Mouse (Mus musculus) kidney, postnatal 10 days (tissue): ENCODE results near the gene Cd37.

ENCODE experiments used
- DNase-seq: peaks from one replicate; pipeline ENCODE4 v3.0.0; 2021; ENCODE audit warnings: mixed read lengths

The Cd37 gene

DNA sequence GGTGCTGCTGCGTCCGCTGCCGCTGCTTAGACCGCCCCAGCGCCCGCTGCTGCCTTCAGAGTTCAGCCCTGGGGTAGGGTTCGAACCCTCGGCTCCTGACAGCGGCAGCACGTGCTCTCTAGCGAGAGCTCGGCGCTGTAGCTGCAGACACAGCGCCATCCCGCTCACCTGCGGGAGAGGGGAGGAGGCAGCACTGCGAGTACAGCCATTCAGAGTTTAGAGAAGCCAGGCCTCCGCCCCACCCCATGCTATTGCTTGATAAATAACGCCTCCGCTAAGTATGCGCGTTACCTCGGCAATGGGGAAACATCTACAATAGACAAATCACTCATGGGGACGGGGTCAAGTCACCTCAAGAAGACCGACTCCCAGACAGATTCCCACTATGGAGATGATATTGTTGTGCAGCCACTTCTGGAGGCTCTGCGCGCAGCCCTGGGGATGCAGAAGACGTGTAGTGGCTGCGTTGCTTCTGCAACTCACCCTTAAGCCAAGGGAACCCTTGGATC is 4.5 kb downstream of the Cd37 start:
- DNase-seq, result no peak

DNA sequence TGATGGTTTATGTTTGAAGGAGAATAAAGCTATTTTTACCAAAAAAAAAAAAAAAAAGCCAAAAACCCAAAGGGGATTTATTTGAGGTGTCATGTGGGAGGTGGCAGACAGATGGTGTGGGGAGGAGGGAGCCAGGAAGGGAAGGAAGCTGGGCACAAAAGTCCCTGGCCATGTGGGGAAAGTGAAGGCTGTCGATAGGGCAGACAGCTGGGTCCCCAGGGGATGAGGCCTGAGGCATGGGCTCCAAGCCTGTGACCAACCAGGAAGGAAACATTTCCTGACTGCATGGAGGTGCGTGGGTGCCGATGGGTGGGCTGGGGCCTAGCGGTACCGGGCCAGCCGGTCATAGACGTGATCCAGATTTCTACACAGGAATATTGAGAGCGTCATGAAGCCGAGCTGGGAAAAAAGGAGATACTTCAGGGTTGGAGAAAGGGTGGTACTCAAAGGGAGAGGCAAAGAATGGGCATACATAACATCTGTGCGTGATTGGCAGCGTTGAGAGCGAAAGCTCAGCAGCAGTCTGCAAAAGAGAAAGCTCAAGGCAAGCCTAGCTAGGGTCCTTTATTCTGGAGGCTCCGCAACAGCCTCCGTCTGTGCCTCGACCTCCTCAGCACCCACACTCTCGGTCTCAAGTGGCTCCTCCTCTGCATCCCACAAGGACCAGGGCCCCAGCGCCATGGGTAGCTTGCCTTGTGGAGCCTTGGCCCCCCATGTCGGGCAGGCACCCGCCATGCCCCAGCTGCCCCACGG is 5.2 kb downstream of the Cd37 start:
- DNase-seq, result peak; percentile 39

DNA sequence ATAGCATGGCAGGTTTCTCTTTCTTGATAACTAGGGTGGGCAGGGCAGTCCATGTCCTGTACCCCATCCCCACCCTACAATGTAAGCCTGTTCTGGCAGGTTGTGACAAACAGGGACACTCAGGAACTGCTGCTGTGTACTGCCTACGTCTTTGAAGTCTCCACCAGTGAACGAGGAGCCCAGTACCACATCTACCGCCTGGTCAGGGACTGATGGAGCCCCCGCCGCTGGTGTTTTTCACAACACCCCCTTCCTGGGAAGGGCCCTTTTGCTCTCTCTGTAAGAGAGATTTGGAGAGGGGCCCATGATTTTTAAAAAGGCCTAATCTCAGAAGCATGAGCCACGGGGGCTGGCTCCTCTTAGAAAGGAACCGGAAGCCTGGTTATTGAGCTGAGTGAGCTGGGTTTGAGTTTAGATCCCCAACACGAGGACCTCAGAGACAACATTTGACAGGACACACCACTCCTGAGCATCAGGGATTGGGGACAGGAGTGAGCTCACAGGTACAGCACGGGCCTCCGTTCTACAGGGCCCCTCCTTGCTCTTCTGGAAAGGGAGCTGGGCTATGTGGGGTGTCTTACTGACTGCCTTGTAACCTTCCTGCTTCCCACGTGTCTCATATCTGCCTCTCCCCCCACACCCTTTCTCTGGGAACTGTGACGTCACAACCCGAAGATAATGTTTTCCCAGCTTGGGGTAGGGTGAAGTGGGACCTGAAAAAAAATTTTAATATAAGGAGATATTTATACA is 6.0 kb downstream of the Cd37 start:
- DNase-seq, result no peak

DNA sequence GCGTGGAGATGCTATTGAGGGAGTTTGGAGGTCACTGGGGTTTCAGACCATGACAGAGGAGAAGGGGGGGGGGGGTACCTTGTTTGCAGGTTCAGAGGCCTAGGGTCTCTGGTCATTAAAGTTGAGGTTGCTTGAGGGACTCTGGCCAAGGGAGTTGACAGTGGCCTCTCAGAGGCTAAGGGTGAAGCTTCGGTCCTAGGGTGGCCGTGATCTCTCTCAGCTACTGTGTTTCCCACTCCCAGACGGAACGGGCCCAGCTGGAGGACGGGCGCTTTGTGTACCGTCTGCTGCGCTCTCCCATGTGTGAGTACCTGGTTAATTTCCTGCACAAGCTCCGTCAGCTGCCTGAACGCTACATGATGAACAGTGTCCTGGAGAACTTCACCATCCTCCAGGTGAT is 7.0 kb downstream of the Cd37 start:
- DNase-seq, result no peak

DNA sequence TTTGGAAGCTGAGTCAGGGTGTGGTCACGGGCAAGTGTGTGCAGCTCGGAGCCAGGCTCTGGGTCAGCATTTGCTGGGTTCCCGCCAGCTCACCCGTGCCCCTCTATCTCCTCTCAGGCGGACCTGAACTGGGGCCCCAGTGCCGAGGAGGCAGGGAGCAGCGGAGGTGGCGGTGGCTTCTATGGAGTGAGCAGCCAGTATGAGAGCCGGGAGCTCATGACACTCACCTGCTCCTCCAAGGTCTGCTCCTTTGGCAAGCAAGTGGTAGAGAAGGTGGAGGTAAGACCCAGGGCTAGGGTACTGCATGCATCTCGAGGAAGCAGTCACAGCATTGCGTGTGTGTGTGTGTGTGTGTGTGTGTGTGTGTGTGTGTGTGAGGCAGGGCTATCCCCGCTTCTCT is 7.7 kb downstream of the Cd37 start:
- no peak for DNase-seq

DNA sequence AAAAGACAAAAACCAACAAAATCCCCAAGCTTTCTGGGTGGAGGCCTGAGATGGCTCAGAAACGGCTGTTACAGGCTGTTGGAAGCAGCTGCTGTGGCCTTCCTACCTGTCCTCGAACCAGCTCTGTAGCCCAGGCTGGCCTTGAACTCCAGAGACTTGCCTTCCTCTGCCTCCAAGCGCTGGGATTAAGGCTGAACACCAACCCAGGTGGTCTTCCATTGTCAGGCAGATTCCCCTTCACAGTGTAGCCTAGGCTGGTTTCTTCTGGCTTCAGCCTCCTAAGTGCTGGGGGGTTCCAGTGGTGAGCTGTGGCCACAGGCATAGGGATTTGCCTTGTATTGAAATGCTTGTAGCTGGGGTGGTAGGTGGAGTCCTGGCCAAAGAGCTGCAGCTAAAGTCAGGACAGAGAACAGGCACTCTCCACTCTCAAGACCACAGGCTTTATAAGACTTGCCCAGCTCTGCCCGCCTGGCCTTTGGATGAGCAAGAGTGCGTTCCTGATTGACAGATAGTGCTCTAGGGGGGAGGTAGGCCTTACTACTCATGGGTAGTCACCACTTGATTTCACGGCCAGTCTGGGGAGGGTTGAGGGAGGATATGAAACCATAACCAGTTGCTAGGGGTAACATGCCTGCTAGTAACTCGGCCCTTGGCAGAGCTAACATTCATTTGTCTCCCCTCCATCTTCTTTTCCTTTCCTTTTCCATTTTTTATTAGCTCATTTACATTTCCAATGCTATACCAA is 9.3 kb downstream of the Cd37 start:
- no peak for DNase-seq

DNA sequence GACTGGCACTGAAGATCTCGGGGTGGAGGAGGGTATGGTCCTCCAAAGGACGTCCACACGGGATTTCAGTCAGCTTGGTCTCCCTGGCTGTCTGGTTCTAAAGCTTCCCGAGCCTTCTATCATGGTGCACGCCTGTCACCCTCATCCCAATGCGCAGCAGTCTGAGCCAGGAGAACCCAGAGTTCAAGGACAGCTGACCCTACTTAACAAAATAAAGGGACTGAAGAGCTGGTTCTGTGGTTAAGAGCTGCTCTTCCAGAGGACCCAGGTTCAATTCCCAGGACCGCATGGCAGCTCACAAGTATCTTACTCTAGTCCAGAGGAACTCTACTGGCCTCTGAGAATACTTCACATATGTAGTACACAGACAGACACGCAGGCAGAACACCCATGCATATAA is 9.9 kb downstream of the Cd37 start:
- DNase-seq, result no peak

DNA sequence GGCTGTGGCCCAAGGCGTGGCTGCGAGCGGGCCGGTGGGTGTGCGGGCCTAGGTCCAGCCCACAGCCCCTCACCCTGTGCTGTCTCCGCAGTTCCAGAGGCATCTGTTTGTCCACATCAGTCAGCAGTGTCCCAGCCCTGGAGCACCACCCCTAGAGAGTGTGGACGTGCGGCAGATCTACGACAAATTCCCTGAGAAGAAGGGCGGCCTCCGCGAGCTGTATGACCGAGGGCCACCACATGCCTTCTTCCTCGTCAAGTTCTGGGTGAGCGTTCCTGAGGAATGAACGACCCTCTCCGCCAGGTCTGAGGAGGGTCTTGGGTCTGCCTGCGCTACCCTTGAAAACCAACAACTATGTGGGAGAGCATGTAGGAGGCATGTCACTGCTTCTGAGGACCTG is 10.4 kb downstream of the Cd37 start:
- DNase-seq, result peak; percentile 5

DNA sequence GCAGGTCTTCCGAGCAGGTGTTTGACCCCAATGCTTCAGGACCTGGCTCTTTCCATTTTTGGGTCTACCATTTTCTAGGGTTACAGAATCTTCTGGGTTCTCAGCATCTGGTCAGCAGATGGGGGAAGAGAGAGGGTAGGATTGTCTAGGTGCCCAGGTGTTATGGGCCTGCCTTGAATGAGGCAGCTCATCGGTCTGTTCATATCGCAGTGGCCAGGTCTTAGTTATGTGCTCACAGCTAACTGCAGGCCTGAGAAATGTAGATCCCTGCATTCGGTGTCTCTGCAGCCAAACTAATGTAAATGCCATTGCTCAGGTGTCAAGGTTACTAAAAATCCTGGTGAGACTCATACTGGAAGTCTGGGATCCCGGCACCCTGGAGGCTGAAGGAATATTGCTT is 12.5 kb downstream of the Cd37 start:
- no peak for DNase-seq

DNA sequence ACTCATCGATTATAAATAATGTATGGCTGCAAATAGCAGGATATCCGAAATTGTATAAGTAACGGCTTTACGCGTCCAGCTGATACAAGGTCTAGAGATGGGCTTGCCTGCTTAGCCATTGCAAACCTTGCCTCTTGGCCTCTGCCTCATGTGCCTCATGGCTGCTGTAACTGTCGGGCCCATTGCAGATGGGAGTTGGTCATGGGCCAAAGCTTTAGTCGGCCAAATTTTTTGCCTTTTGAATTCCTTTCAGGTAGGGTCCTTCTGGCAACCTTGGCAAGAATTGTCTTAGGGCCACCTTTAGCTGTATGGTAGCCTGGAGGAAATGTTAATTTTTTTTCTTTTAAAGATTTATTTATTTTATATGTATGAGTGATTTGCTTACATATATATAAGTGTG is 14.1 kb downstream of the Cd37 start:
- no peak for DNase-seq

DNA sequence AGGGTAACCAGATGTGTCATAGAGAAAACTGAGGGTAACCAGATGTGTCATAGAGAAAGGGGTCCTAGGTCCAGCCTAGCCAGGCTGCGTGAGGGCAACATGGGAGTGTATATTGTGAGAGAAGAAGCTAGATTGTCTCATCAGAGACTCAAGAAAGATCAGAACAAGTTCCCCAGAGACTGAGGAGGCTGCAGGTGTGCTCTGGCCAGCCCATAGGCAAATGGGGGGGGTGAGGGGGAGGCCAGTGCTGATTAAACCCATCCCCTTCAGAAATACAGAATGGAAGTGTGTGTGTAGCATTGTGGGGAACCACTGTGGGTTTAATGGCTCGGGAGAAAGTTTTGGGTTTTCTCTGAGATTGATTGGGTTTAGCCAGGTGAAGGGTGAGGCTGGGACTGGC is 17.2 kb downstream of the Cd37 start:
- no peak for DNase-seq

DNA sequence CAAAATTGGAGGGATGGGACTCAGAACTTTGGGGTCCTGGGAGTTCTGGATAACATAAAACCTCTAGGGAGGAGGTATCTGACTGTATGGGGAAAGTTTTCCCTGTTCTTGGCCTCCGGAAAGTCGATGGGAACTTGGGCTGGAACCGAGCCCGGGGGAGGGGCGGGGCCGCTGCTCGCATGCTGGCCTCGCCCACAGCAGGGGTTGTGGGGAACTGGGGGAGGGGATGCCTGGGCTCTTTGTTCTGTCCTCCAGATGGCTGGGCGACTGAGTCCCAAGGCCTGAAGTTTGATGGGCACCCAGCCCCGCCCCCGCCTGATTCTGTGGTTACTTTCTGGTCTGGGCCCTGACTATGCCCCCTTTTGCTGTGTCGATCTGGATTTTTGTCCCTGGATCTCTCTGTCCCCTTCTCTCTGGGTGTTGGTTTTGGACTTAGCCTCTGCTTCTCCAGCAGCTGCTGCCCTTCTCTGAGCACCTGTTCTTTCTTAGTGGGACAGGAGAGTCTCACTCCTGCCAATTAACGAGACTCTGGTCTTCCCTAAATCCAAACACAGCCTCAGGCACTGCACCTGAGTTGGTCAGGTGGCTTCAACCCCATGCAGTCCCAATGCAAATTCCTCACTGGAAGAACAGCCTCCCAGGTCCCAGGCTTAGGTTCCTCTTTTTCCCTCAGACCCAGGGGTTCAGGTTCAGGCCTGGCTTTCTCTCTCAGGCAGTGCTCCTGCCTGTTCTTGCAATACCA is 22.3 kb downstream of the Cd37 start:
- peak; percentile 94 for DNase-seq

DNA sequence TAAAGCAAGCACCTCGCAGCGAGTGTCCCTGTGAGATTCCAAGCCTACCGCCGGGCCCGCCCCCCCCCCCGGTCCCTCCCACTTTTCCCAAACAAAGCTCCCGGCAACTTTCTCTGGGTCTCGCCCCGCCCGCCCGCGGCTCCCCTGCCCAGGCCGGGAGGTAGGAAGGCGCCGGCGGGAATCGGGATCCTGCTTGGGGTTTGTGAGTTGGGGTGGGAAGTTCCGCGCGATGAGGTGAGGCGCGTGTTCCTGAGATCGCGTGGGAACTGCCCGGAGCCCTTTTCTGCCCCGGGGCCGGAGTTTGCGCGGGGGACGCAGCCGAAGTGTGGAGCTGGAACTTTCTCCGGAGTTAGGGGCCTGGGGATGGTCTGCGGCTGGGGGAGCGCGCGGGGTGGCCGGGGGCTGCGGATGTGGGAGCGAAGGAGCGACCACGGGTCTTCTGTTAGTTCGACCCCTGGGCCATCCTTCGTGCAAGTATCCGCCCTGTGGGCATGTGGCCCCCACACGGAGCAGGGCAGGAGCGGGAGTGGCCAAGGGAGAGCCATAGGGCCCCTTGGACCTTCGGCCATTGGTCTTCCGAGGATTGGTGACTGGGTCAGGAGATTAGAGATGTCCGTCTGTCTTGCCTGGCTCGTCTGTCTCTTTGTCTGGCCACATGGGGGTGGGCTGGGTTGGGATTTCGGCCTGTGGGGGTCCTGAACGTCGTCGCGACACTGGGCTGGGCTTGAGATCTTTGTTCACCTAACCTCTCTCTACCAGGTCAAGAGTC is 23.1 kb downstream of the Cd37 start, which contains the start of gene Tead2:
Tead2 (plus strand) TSS at position 81 of the 769 bp plus-strand sequence.
- peak; percentile 82 for DNase-seq

DNA sequence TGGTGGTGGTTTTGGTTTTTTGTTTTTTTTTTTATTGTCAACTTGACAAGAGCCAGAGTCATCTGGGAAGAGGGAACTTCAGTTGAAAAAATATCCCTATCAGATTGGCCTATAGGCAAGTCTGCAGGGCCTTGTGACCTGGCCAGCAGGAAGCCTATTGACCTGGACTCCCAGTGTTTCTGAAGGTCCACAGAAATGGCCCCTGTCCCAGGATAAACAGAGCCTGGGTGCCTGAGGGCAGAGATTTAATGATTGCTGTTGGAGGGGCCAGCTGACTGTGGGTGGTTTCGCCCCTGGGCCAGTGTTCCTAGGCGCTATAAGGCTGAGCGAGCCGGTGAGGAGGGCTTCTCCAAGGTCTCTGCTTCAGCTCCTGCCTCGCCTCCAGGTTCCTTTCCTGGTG is 25.2 kb downstream of the Cd37 start:
- DNase-seq, result no peak

DNA sequence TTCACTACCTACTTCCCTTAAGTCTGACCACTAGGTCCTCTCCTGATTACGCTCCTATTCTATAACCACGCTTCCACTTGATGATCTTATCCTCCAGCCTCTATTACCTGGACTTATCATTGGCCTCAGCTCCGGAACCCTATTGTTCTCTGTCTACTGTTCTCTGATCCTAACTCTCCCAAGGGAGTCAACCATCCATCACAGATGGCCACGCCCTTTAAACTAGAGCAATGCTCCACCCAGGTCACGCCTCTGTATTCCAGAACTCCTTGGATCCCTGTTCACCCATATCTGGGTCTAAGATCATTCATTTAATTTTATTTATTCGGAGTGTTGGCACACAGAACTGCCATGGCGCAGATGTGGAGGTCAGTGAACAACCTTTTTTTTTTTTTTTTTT is 26.6 kb downstream of the Cd37 start:
- no peak for DNase-seq

DNA sequence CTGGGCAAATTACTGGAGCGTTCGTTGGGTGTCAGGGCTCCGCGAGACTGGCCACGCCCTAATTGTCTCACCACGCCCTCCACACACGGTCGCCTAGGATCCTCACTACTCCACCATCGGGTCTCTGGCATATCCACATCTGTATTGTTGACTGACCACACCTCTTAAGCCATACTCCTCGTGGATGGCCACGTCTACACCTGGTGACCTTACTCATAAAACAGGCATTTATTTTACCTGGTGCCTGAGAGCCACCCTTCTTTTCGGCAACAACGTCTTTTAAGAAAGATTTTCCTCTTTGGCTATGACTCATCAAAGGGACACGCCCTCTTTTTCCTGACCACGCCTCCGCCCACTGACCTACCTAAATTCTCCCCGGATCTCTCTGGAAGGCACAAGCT is 27.1 kb downstream of the Cd37 start, which contains the start of gene Dkkl1:
Dkkl1 (minus strand) TSS at position 297 of the 401 bp plus-strand sequence.
- DNase-seq, result no peak

DNA sequence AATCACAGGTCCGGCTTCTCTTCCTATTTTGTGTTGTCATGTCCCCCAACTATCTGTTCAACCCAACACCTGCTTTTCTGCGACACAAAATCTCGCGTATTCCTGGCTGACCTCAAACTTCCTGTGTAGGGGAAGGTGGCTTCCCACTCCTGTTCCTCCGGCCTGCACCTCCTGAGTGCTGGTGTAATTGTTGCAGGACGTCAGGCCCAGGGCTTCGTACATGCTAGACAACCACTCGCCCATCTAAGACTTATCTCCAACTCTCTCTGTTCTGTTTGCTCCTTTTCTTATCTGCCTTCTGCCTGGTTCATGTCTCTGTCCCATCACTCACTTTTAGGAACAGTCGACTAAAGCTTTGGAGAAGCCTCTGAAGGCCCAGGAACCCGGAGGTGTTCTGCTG is 27.8 kb downstream of the Cd37 start:
- no peak for DNase-seq

DNA sequence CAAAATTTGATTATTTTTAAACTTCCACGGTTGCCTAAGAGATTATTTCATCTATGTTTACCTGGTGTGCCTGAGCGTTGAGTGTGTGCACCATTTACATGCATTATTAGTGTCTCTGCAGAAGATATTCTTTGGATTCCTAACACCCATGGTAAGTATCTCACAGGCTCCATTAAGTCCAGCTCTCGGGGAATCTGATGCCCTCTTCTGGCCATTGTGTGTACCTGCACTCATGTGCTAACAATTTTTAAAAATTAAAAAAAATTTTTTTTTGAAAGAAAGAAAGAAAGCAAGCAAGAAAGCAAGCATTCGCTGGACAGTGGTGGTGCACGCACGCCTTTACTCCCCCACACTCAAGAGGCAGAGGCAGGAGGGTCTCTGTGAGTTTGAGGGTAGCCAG is 30.7 kb downstream of the Cd37 start:
- no peak for DNase-seq

DNA sequence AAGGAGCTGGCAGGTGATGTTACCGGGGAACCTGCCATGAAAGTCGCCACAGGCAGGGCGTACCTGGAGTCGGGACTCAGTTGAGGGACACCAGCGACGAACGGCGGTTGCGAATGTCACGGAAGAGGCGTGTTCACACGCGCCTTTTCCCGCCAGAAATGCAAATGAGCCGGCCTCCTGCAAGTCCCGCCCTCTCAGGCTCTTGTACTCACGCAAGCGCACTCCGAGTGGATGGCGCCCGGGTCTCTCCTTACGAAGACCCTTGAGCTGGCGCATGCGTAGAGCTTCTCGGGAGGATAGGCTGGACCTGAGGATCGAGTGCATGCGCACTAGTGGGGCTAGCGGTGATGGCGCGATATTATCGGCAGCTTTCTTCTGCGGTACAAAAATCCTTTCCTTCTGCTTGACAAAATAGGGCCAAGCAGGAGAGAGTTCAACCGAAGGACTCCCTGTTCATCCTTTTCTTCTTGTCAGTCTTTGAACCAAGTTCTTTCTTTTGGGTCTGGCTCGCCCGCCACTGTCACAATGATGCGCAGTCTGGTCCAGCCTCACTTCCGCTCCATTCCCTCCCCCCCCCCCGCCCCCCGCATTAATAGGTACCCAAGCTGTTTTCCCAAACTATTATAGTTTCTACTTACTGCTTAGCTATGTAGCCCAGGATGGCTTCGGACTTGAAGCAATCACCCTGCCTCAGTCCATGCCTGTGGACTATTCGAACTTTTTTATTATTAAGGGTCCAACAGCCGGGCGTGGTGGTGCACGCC is 34.4 kb downstream of the Cd37 start, which contains the start of gene Ccdc155:
Ccdc155 (minus strand) TSS at position 513 of the 764 bp plus-strand sequence.
- peak; percentile 95 for DNase-seq

DNA sequence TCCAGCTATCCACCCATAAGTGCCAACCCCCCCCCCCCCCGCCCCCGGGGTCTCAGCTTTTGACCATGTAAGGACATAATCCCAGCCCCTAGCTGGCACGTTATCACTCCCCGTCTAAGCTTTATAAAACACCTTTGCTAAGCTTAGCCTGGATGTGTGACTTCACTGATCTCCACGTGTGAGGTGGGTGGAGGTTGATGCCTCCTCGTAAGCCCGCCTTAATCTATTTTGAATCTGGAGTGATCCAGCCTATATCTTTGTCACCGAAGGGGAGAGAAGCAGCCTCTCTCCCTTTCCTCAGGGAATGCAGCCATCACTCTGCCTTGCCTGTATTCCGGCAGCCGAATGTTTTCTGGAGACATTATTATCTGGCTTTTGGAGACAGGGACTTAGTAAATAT is 36.3 kb downstream of the Cd37 start:
- no peak for DNase-seq

DNA sequence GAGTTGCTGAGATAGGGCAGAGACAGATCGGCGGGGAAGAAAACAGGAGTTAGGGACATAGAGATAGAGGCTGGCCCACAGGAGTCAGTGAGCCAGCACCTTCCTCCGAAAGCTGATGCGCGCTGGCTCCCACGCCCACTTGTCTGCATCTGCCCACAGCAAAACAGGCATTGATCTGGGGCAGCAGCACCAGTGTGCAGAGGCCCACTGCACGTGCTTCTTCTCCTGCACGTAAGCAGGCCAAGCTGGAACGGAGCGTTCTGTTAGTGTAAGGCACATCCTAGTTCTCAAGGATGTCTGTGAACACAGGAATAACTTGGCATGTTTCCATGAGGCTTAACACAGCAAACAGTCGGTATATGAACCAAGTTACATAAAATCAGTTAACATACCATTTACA is 40.0 kb downstream of the Cd37 start:
- no peak for DNase-seq
